Mouse (Mus musculus): ENCODE measurements at regions not wholly inside any gene's neighbourhood (a gene's known extent, or its start where the extent isn't known, plus 50 kb on each side); places are given as distances from the start of the nearest gene placed in this dataset.

DNA sequence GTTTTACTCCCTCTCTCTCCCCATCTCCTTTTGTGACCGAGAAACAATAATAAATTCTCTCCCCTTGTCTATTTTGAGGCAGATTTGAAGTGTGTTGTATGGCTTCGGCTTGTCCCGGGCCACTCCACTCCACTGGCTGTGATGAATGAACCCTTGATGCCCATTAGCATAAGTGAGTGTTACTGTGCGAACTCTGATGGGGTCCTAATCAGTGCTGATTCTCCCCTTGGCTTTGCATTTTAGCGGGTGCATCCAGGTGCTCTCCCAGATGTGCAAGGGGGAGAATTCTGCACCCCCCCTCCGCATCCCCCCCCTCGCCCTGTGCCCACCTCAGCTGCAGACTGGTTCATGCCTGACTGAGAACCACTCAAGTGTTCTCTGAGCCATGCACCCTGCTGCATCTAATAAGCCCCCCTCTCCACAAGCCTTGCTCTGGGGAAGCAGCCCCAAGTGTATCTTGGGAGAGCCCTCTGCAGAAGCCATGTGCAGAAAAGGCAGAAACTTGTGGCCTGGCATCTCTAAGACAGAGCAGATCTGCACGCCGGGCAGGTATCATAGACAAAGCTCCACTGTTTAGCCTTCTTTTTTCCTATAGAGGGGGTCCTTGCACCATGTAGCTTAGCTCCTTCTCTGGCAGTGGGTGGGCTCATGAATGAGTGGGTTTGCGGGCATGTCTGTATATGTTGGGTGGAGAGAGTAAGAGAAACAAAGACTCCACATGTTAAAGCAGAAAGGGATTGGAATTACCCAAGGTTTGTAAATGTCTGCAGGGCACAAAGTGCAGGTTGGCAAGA, 507.5 kb downstream of the Slc4a3 start:
- ATAC-seq (ENCODE audit: low FRiP score, low TSS enrichment) (no peak), DNase-seq (ENCODE audit: low spot score) (no peak)

GRCm38 (mm10) chr1:76065783-76066182, 519.7 kb downstream of the Slc4a3 start:
- Histone ChIP-seq H3K36me3 (ENCODE audit: control insufficient read depth, insufficient read depth, low read length) (no peaks in the 10 kb centered on the region), H3K4me2 (replicated peaks; ENCODE audit: low read depth) (no peak overlapping the region), H3K4me3 (ENCODE audit: low read depth, low read length) (no peak overlapping the region), H3K9ac (ENCODE audit: low read length) (no peak overlapping the region), H3K27me3 (ENCODE audit: control insufficient read depth, insufficient read depth, low read length) (no peaks in the 10 kb centered on the region), H3K27ac (replicated peaks) (no peak overlapping the region), H3K4me1 (replicated peaks; ENCODE audit: control insufficient read depth, insufficient read depth) (no peaks in the 10 kb centered on the region), H3K9me3 (ENCODE audit: control insufficient read depth, low read length) (no peaks in the 10 kb centered on the region)
- no peak for TF ChIP-seq EP300 (optimal IDR thresholded peaks at IDR 0.05)
- no peak for TF ChIP-seq CTCF (IDR thresholded peaks at IDR 0.05; ENCODE audit: low read depth)
- 34% methylated on average over 6 of the region's 6 CpGs for WGBS
- no peak for DNase-seq (ENCODE audit: low spot score)
- ATAC-seq (ENCODE audit: low FRiP score, low TSS enrichment), result no peak

More for the DNA sequence above, 507.5 kb downstream of the Slc4a3 start:
- no peak overlapping the region for H3K4me2 ChIP-seq (replicated peaks; ENCODE audit: low read depth)
- no peaks in the 10 kb centered on the region for H3K36me3 ChIP-seq (ENCODE audit: control insufficient read depth, insufficient read depth, low read length)
- no peak overlapping the region for H3K27ac ChIP-seq (replicated peaks)
- H3K4me1 ChIP-seq (replicated peaks; ENCODE audit: control insufficient read depth, insufficient read depth), result no peaks in the 10 kb centered on the region
- H3K9ac ChIP-seq (ENCODE audit: low read length), result no peak overlapping the region
- H3K4me3 ChIP-seq (ENCODE audit: low read depth, low read length), result no peak overlapping the region
- H3K27me3 ChIP-seq (ENCODE audit: control insufficient read depth, insufficient read depth, low read length), result no peaks in the 10 kb centered on the region
- TF ChIP-seq CTCF (IDR thresholded peaks at IDR 0.05; ENCODE audit: low read depth) (no peak), EP300 (optimal IDR thresholded peaks at IDR 0.05) (no peak)
- 69% methylated on average over 10 of the region's 10 CpGs for WGBS
- H3K9me3 ChIP-seq (ENCODE audit: control insufficient read depth, low read length), result no peaks in the 10 kb centered on the region

- no peaks in the 10 kb centered on the region for H3K27me3 ChIP-seq (ENCODE audit: control insufficient read depth, insufficient read depth, low read length)
- 41% methylated on average over 16 of the region's 16 CpGs for WGBS
Measured at GRCm38 (mm10) chr1:76070831-76071321, 524.8 kb downstream of the Slc4a3 start.

DNA sequence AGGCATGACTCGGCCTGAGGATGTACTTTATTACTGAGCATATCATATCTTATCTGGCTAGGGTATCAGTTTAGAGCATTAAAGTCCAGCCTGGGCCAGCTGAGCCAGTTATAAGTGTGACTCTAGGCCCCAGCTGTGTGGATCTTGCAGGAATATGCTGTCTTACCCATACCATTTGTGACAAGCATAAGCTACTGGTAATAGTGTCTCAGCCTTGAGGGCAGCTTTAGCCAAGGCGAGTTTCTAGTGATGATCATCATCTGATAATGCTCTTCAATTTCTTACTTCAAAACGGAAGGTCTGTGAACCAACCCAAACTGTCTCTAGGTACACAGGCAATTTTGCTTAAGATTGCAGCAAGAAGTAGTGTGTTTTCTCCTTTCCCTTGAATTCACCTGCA, 529.1 kb downstream of the Slc4a3 start:
- no peak overlapping the region for H3K4me3 ChIP-seq (ENCODE audit: low read depth, low read length)
- H3K9me3 ChIP-seq (ENCODE audit: control insufficient read depth, low read length), result no peaks in the 10 kb centered on the region
- no peaks in the 10 kb centered on the region for H3K36me3 ChIP-seq (ENCODE audit: control insufficient read depth, insufficient read depth, low read length)
- no peak overlapping the region for H3K4me2 ChIP-seq (replicated peaks; ENCODE audit: low read depth)
- ATAC-seq (ENCODE audit: low FRiP score, low TSS enrichment), result no peak
- no peak overlapping the region for H3K9ac ChIP-seq (ENCODE audit: low read length)
- TF ChIP-seq EP300 (optimal IDR thresholded peaks at IDR 0.05), result no peak
- TF ChIP-seq CTCF (IDR thresholded peaks at IDR 0.05; ENCODE audit: low read depth), result no peak
- H3K4me1 ChIP-seq (replicated peaks; ENCODE audit: control insufficient read depth, insufficient read depth), result no peaks in the 10 kb centered on the region
- DNase-seq (ENCODE audit: low spot score), result no peak
- H3K27me3 ChIP-seq (ENCODE audit: control insufficient read depth, insufficient read depth, low read length), result no peaks in the 10 kb centered on the region
- no peak overlapping the region for H3K27ac ChIP-seq (replicated peaks)
- 69% methylated on average over 3 of the region's 3 CpGs for WGBS

More at GRCm38 (mm10) chr1:76070831-76071321, 524.8 kb downstream of the Slc4a3 start:
- Histone ChIP-seq H3K36me3 (ENCODE audit: control insufficient read depth, insufficient read depth, low read length) (no peaks in the 10 kb centered on the region), H3K4me1 (replicated peaks; ENCODE audit: control insufficient read depth, insufficient read depth) (no peaks in the 10 kb centered on the region), H3K9ac (ENCODE audit: low read length) (no peak overlapping the region), H3K4me2 (replicated peaks; ENCODE audit: low read depth) (no peak overlapping the region), H3K9me3 (ENCODE audit: control insufficient read depth, low read length) (no peaks in the 10 kb centered on the region), H3K4me3 (ENCODE audit: low read depth, low read length) (no peak overlapping the region), H3K27ac (replicated peaks) (no peak overlapping the region)
- DNase-seq (ENCODE audit: low spot score) (peak; percentile 24), ATAC-seq (ENCODE audit: low FRiP score, low TSS enrichment) (no peak)
- TF ChIP-seq EP300 (optimal IDR thresholded peaks at IDR 0.05), result no peak
- TF ChIP-seq CTCF (IDR thresholded peaks at IDR 0.05; ENCODE audit: low read depth), result no peak

DNA sequence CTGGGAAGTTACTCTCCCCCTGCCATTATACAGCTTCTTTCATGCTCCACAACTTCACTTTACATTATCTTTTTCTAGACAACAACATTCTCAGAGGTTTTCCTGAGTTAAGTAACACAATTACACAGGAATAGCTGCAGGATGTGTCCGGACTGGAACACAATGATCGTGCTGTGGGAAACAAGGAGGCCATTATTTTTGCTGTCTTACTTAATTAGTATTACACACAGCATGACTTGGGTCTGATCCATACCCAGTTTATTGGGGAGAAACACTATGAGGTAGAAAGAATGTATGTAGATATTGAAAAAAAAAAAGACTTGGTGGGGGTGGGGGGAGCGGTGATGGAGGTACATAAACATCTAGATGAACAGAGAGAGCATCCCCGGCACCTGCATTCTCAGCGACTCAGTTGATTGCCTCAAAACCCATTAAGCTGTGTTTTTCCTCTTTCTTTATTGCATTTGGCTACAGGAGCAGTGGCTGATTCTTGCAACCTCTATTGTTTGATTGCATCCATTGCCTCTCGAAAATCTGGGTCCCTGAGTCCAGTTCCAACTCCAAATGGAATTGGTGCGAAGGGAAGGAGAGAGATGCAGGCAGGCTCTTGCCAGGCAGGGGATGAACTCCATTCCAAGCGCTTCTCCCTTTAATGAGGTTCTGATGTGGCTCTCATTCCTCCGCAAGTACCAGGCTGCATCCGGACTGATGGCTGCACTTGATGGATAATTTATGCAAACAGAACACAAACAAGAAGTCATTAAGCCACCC, 529.8 kb downstream of the Slc4a3 start:
- Histone ChIP-seq H3K27me3 (ENCODE audit: control insufficient read depth, insufficient read depth, low read length) (no peaks in the 10 kb centered on the region), H3K4me1 (replicated peaks; ENCODE audit: control insufficient read depth, insufficient read depth) (no peaks in the 10 kb centered on the region), H3K36me3 (ENCODE audit: control insufficient read depth, insufficient read depth, low read length) (no peaks in the 10 kb centered on the region), H3K9ac (ENCODE audit: low read length) (no peak overlapping the region), H3K27ac (replicated peaks) (no peak overlapping the region), H3K4me2 (replicated peaks; ENCODE audit: low read depth) (no peak overlapping the region), H3K4me3 (ENCODE audit: low read depth, low read length) (no peak overlapping the region), H3K9me3 (ENCODE audit: control insufficient read depth, low read length) (no peaks in the 10 kb centered on the region)
- TF ChIP-seq CTCF (IDR thresholded peaks at IDR 0.05; ENCODE audit: low read depth) (no peak), EP300 (optimal IDR thresholded peaks at IDR 0.05) (no peak)
- DNase-seq (ENCODE audit: low spot score) (no peak), ATAC-seq (ENCODE audit: low FRiP score, low TSS enrichment) (no peak)
- 76% methylated on average over 10 of the region's 10 CpGs for WGBS

All from stomach, postnatal 0 days (tissue).